Mouse (Mus musculus): ENCODE results near the gene 2010300C02Rik. TPM values are rescaled to one million over a fixed set of nuclear protein-coding genes. Genes with fewer than 3 reads are reported as not detected.

2010300C02Rik gene
- polyA plus RNA-seq, 1 experiment, result 10.7 TPM

- H3K9me3 ChIP-seq, result no peaks in the 10 kb centered on the region
- TF ChIP-seq GATA1 (IDR thresholded peaks at IDR 0.05; ENCODE audit: borderline replicate concordance, low read length), result no peak
- TF ChIP-seq FLI1 (IDR thresholded peaks at IDR 0.05; ENCODE audit: low read length), result no peak
- peaks cover 60% of the 10 kb centered on the region for H3K27me3 ChIP-seq (replicated peaks)
Observed at GRCm38 (mm10) chr1:37674266-37674665, 45.6 kb downstream of the 2010300C02Rik start.

GRCm38 (mm10) chr1:37671316-37671715 is 48.6 kb downstream of the 2010300C02Rik start:
- no peaks in the 10 kb centered on the region for H3K9me3 ChIP-seq
- H3K4me3 ChIP-seq (replicated peaks), result no peak overlapping the region

More at GRCm38 (mm10) chr1:37674266-37674665, 45.6 kb downstream of the 2010300C02Rik start:
- Histone ChIP-seq H3K36me3 (replicated peaks; ENCODE audit: low read length) (no peaks in the 10 kb centered on the region), H3K4me3 (replicated peaks) (no peak overlapping the region), H3K4me1 (peaks cover 36% of the 10 kb centered on the region)

GRCm38 (mm10) chr1:37667386-37667785 is 52.5 kb downstream of the 2010300C02Rik start:
- Histone ChIP-seq H3K4me1 (peaks cover 8% of the 10 kb centered on the region), H3K4me3 (replicated peaks) (no peak overlapping the region), H3K27me3 (replicated peaks) (peaks cover 45% of the 10 kb centered on the region), H3K9me3 (no peaks in the 10 kb centered on the region), H3K36me3 (replicated peaks; ENCODE audit: low read length) (no peaks in the 10 kb centered on the region)
- TF ChIP-seq FLI1 (IDR thresholded peaks at IDR 0.05; ENCODE audit: low read length) (no peak), GATA1 (IDR thresholded peaks at IDR 0.05; ENCODE audit: borderline replicate concordance, low read length) (no peak)

More at GRCm38 (mm10) chr1:37671316-37671715, 48.6 kb downstream of the 2010300C02Rik start:
- Histone ChIP-seq H3K27me3 (replicated peaks) (peaks cover 55% of the 10 kb centered on the region), H3K4me1 (peaks cover 11% of the 10 kb centered on the region), H3K36me3 (replicated peaks; ENCODE audit: low read length) (no peaks in the 10 kb centered on the region)
- TF ChIP-seq GATA1 (IDR thresholded peaks at IDR 0.05; ENCODE audit: borderline replicate concordance, low read length) (no peak), FLI1 (IDR thresholded peaks at IDR 0.05; ENCODE audit: low read length) (no peak)

- Histone ChIP-seq H3K9me3 (no peaks in the 10 kb centered on the region), H3K36me3 (replicated peaks; ENCODE audit: low read length) (no peaks in the 10 kb centered on the region), H3K4me1 (peaks cover 8% of the 10 kb centered on the region), H3K4me3 (replicated peaks) (no peak overlapping the region), H3K27me3 (replicated peaks) (peaks cover 45% of the 10 kb centered on the region)
- TF ChIP-seq FLI1 (IDR thresholded peaks at IDR 0.05; ENCODE audit: low read length) (no peak), GATA1 (IDR thresholded peaks at IDR 0.05; ENCODE audit: borderline replicate concordance, low read length) (no peak)
Observed at GRCm38 (mm10) chr1:37666587-37666986, 53.3 kb downstream of the 2010300C02Rik start.

GRCm38 (mm10) chr1:37665539-37666323 is 54.2 kb downstream of the 2010300C02Rik start:
- H3K27me3 ChIP-seq (replicated peaks), result peaks cover 42% of the 10 kb centered on the region
- peaks cover 8% of the 10 kb centered on the region for H3K4me1 ChIP-seq
- no peaks in the 10 kb centered on the region for H3K36me3 ChIP-seq (replicated peaks; ENCODE audit: low read length)
- TF ChIP-seq FLI1 (IDR thresholded peaks at IDR 0.05; ENCODE audit: low read length), result no peak
- no peak for TF ChIP-seq GATA1 (IDR thresholded peaks at IDR 0.05; ENCODE audit: borderline replicate concordance, low read length)
- no peak overlapping the region for H3K4me3 ChIP-seq (replicated peaks)
- no peaks in the 10 kb centered on the region for H3K9me3 ChIP-seq

- TF ChIP-seq FLI1 (IDR thresholded peaks at IDR 0.05; ENCODE audit: low read length) (no peak), GATA1 (IDR thresholded peaks at IDR 0.05; ENCODE audit: borderline replicate concordance, low read length) (no peak)
Observed at GRCm38 (mm10) chr1:37664496-37664895, 55.4 kb downstream of the 2010300C02Rik start.

GRCm38 (mm10) chr1:37663606-37664005 is 56.3 kb downstream of the 2010300C02Rik start:
- H3K4me3 ChIP-seq (replicated peaks), result no peak overlapping the region

More at GRCm38 (mm10) chr1:37664496-37664895, 55.4 kb downstream of the 2010300C02Rik start:
- Histone ChIP-seq H3K4me3 (replicated peaks) (no peak overlapping the region), H3K36me3 (replicated peaks; ENCODE audit: low read length) (no peaks in the 10 kb centered on the region), H3K9me3 (no peaks in the 10 kb centered on the region), H3K4me1 (peaks cover 8% of the 10 kb centered on the region), H3K27me3 (replicated peaks) (peaks cover 32% of the 10 kb centered on the region)

GRCm38 (mm10) chr1:37656017-37656416 is 63.9 kb downstream of the 2010300C02Rik start:
- H3K4me1 ChIP-seq, result no peaks in the 10 kb centered on the region; the same call in 1 of the 2 replicates
- H3K36me3 ChIP-seq (replicated peaks; ENCODE audit: low read length), result no peaks in the 10 kb centered on the region
- no peak overlapping the region for H3K4me3 ChIP-seq (replicated peaks)
- H3K27me3 ChIP-seq (replicated peaks), result peaks cover 2% of the 10 kb centered on the region
- TF ChIP-seq GATA1 (IDR thresholded peaks at IDR 0.05; ENCODE audit: borderline replicate concordance, low read length) (no peak), FLI1 (IDR thresholded peaks at IDR 0.05; ENCODE audit: low read length) (no peak)
- peaks cover 26% of the 10 kb centered on the region for H3K9me3 ChIP-seq

More at GRCm38 (mm10) chr1:37663606-37664005, 56.3 kb downstream of the 2010300C02Rik start:
- Histone ChIP-seq H3K27me3 (replicated peaks) (peaks cover 30% of the 10 kb centered on the region), H3K9me3 (no peaks in the 10 kb centered on the region), H3K36me3 (replicated peaks; ENCODE audit: low read length) (no peaks in the 10 kb centered on the region), H3K4me1 (peaks cover 8% of the 10 kb centered on the region)
- TF ChIP-seq FLI1 (IDR thresholded peaks at IDR 0.05; ENCODE audit: low read length) (no peak), GATA1 (IDR thresholded peaks at IDR 0.05; ENCODE audit: borderline replicate concordance, low read length) (no peak)

- peaks cover 11% of the 10 kb centered on the region for H3K27me3 ChIP-seq (replicated peaks)
- no peak overlapping the region for H3K4me3 ChIP-seq (replicated peaks)
- H3K4me1 ChIP-seq, result peaks cover 4% of the 10 kb centered on the region; the same call in 1 of the 2 replicates
- peaks cover 26% of the 10 kb centered on the region for H3K9me3 ChIP-seq
- no peaks in the 10 kb centered on the region for H3K36me3 ChIP-seq (replicated peaks; ENCODE audit: low read length)
- TF ChIP-seq GATA1 (IDR thresholded peaks at IDR 0.05; ENCODE audit: borderline replicate concordance, low read length) (no peak), FLI1 (IDR thresholded peaks at IDR 0.05; ENCODE audit: low read length) (no peak)
Observed at GRCm38 (mm10) chr1:37653992-37654391, 65.9 kb downstream of the 2010300C02Rik start.

GRCm38 (mm10) chr1:37647066-37647465 is 72.8 kb downstream of the 2010300C02Rik start:
- TF ChIP-seq GATA1 (IDR thresholded peaks at IDR 0.05; ENCODE audit: borderline replicate concordance, low read length), result no peak
- TF ChIP-seq FLI1 (IDR thresholded peaks at IDR 0.05; ENCODE audit: low read length), result no peak
- no peak overlapping the region for H3K4me3 ChIP-seq (replicated peaks)
- peaks cover 34% of the 10 kb centered on the region for H3K4me1 ChIP-seq
- peaks cover 2% of the 10 kb centered on the region for H3K36me3 ChIP-seq (replicated peaks; ENCODE audit: low read length)
- H3K27me3 ChIP-seq (replicated peaks), result peaks cover 16% of the 10 kb centered on the region
- H3K9me3 ChIP-seq, result peaks cover 27% of the 10 kb centered on the region
